Mouse (Mus musculus): ENCODE measurements at regions not wholly inside any gene's neighbourhood (a gene's known extent, or its start where the extent isn't known, plus 50 kb on each side); places are given as distances from the start of the nearest gene placed in this dataset.
"Not testable (repeated sequence)": the region's sequence is repeated elsewhere in the genome, so short reads cannot be mapped to it uniquely, and the experiment has no call there.

GRCm38 (mm10) chr15:34027111-34027510, 330.6 kb downstream of the 9430069I07Rik start:
- DNase-seq = not testable (repeated sequence)

GRCm38 (mm10) chr15:34025396-34025795, 332.3 kb downstream of the 9430069I07Rik start:
- DNase-seq = no peak

GRCm38 (mm10) chr15:34021857-34022256, 335.8 kb downstream of the 9430069I07Rik start:
- peak; percentile 60 for DNase-seq

GRCm38 (mm10) chr15:34016397-34017156, 341.1 kb downstream of the 9430069I07Rik start:
- DNase-seq = peak; percentile 13

GRCm38 (mm10) chr15:34008591-34008990, 349.1 kb downstream of the 9430069I07Rik start:
- no peak for DNase-seq

- DNase-seq = no peak
These were observed 365.3 kb downstream of the 9430069I07Rik start for GRCm38 (mm10) chr15:33992383-33992782.

GRCm38 (mm10) chr15:33975077-33975476, 382.6 kb downstream of the 9430069I07Rik start:
- no peak for DNase-seq

GRCm38 (mm10) chr15:33973466-33973865, 384.2 kb downstream of the 9430069I07Rik start:
- no peak for DNase-seq

- no peak for DNase-seq
These were observed 388.3 kb downstream of the 9430069I07Rik start for GRCm38 (mm10) chr15:33969409-33969808.

- no peak for DNase-seq
These were observed 422.5 kb downstream of the 9430069I07Rik start for GRCm38 (mm10) chr15:33935013-33935664.

GRCm38 (mm10) chr15:33926446-33926845, 431.2 kb downstream of the 9430069I07Rik start:
- no peak for DNase-seq

GRCm38 (mm10) chr15:33924094-33924890, 433.4 kb downstream of the 9430069I07Rik start:
- no peak for DNase-seq

GRCm38 (mm10) chr15:33914891-33915290, 442.8 kb downstream of the 9430069I07Rik start:
- no peak for DNase-seq

GRCm38 (mm10) chr15:33906727-33907479, 450.8 kb downstream of the 9430069I07Rik start:
- DNase-seq = no peak

GRCm38 (mm10) chr15:33896076-33896475, 461.6 kb downstream of the 9430069I07Rik start:
- DNase-seq = no peak

GRCm38 (mm10) chr15:33890606-33891005, 467.1 kb downstream of the 9430069I07Rik start:
- DNase-seq = no peak

- no peak for DNase-seq
These were observed 468.8 kb downstream of the 9430069I07Rik start for GRCm38 (mm10) chr15:33888865-33889368.

GRCm38 (mm10) chr15:33862224-33862752, 495.4 kb downstream of the 9430069I07Rik start:
- DNase-seq = no peak

- no peak for DNase-seq
These were observed 532.1 kb downstream of the 9430069I07Rik start for GRCm38 (mm10) chr15:33825435-33826088.

- DNase-seq = no peak
These were observed 532.8 kb downstream of the 9430069I07Rik start for GRCm38 (mm10) chr15:33824826-33825225.

GRCm38 (mm10) chr15:33780960-33781359, 576.7 kb downstream of the 9430069I07Rik start:
- DNase-seq = no peak

GRCm38 (mm10) chr15:33759496-33759895, 598.2 kb downstream of the 9430069I07Rik start:
- DNase-seq = no peak

All from cerebellum, adult 8-10 months (tissue).